Mouse (Mus musculus) layer of hippocampus, adult 9-10 months (tissue): ENCODE measurements around the gene Asz1.

Experiments
- DNase-seq: peaks from one replicate; pipeline ENCODE4 v3.0.0; 2022; ENCODE audit warnings: low spot score

The Asz1 gene

DNA sequence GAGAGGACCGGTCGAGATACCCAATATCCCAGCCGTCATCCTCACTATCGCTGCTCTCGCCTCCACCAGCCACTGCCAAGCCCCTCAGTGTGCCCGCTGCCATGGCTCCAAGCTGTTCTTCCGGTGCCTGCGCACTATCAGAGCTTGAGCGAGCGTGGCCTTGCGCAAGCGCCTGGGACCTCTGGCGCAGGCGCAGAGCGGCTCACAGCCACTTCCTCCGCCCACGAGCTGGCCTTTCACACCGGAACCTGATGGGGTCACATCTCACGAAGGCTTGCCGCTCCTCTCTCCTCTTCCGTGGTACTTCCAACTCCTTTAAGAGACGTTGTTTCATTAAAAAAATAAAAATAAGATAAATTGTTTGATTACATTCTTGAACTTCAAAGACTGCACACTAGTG, at the start of gene Asz1:
TSS of gene Asz1 (minus strand) at position 128 of the 400 bp plus-strand sequence.
- DNase-seq = no peak

GRCm38 (mm10) chr6:18153031-18153430, 44.2 kb upstream of the Asz1 start:
- no peak for DNase-seq

- no peak for DNase-seq
Measured at GRCm38 (mm10) chr6:18135246-18135645, 26.4 kb upstream of the Asz1 start.

DNA sequence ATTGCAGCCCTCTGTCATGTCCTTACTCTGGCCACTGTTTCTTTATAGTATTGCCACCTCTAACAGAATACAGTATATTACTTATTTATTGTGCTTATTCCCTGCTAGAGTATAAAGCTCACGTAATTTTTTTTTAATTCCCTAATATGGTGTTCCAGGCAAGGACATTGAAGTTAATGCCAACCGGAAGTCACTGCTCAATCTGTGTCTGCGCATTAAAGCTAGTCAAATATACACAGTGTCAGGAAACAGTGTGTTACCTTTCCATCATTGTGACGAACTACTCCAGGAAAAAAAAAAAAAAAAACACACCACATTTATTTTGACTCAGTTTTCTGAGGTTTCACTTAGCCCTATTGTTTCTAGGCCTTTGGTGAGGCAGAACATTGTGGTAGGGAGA, 19.2 kb upstream of the Asz1 start:
- no peak for DNase-seq

- DNase-seq = no peak
Measured at GRCm38 (mm10) chr6:18127206-18127983, 18.5 kb upstream of the Asz1 start.

DNA sequence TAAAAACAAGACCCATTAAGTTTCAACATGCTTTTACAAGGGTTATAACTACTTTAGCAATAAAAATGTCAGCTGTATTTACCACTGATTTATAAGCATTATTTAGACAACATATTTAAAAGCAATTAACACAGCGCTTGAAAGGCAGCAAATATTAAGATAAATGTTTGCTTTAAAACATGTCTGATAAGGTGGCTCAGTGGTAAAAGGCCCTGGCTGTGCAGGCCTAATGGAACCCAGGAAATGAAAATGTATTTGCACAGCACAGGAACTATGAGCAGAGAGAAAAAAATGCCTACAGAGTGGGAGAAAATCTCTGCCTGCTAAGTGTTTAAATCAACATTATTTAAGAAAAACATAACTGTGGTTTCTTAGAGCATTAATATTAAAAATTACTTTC, 12.0 kb downstream of the Asz1 start:
- no peak for DNase-seq

- no peak for DNase-seq
Measured at GRCm38 (mm10) chr6:18089098-18089497, 19.8 kb downstream of the Asz1 start.

DNA sequence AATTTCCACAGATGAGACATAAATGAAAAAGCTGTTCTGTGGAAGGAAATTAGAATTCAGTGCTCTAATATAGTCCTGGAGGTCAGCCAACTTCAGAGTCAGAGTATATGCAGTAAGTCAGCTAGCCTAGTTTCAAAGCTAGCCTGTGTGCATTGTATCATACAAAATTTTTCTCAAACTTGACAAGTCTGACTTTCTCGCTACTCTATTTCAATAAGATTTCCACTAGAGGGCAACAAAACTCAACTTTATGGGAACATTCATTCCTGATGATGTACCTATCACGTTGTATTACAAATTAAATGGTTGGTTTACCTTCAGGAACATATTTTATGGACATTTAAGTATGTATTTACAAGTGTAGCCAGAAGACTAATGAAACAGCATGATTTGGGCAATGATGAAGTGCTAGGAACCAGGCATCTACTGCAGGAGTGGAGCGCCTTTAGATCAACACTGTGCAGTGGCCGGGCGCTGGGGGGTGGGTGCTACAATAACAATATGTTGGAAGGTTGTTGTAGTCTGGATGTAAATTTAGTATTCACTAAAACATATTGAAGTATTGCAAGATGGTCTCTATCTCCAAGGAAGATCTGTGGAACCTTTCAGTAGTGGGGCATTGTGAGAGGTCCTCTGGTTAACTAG, 21.6 kb downstream of the Asz1 start:
- DNase-seq = peak; percentile 3

GRCm38 (mm10) chr6:18078615-18079014, 30.2 kb downstream of the Asz1 start:
- peak; percentile 33 for DNase-seq

- no peak for DNase-seq
Measured at GRCm38 (mm10) chr6:18076986-18077385, 31.9 kb downstream of the Asz1 start.

- DNase-seq = no peak
Measured at GRCm38 (mm10) chr6:18076577-18076976, 32.3 kb downstream of the Asz1 start.

DNA sequence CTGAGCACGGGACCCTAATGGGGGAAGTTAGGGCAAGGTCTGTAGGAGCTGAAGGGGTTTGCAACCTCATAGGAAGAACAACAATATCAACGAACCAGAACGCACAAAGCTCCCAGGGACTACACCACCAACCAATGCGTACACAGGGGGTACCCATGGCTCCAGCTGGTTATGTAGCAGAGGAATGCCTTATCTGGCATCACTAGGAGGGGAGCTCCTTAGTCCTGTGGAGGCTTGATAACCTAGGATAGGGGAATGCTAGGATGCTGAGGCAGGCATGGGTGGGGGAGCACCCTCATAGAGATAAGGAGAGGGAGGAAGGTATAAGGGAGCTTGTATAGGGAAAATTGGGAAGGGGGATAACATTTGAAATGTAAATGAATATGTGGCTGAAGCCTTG, 51.0 kb downstream of the Asz1 start:
- DNase-seq = no peak

DNA sequence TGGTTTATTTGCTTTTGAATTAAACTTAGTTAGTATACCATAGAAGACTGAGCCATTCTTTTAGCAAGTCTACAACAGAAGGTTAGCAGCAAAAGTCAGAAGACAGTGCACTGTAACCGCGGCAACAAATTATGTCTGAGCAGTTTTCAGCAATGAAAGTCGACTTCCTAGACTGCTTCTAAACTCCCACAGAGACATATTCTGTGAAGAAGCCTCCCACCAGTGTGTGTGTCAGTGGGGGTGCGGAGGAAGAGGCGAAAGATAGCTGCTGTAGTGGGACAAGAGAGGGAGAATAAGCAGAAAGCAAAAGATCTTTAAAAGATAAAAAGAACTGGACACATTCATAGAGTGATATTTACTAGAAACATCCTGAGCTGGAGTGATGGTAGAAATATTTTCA, 57.2 kb downstream of the Asz1 start:
- no peak for DNase-seq

DNA sequence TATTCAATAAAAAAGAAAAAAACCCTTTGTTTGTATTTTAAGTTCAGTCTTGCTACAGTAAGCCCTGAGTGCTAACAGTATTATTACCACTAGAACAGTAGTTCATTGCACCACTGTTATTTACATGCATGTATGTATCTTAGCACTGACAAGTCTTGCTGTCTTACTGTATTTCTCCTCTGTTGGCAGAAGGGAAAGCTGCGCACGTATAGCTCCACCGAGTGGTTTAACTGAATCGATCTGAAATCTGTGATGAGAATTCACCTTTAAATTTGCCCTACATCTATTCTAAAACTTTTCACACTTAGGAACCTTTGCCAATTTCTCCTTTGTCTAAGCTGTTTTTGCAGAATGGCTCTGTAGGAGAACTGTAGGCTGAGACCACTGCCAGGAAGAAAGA, 64.6 kb downstream of the Asz1 start:
- DNase-seq = no peak

- no peak for DNase-seq
Measured at GRCm38 (mm10) chr6:18043172-18043571, 65.7 kb downstream of the Asz1 start.

GRCm38 (mm10) chr6:18032271-18032670, 76.6 kb downstream of the Asz1 start:
- DNase-seq = no peak

GRCm38 (mm10) chr6:18031509-18032010, 77.3 kb downstream of the Asz1 start:
- no peak for DNase-seq

- DNase-seq = no peak
Measured at GRCm38 (mm10) chr6:18030868-18031508, 77.9 kb downstream of the Asz1 start.

GRCm38 (mm10) chr6:18029746-18030656, 78.9 kb downstream of the Asz1 start, which contains the start of gene Wnt2:
Gene Wnt2 (minus strand): TSS chr6:18030585.
- peak; percentile 8 for DNase-seq

GRCm38 (mm10) chr6:18024133-18024794, 84.6 kb downstream of the Asz1 start:
- DNase-seq = no peak

GRCm38 (mm10) chr6:18013346-18013745, 95.5 kb downstream of the Asz1 start:
- no peak for DNase-seq
